Mouse (Mus musculus) olfactory bulb, adult 2 months (tissue): ENCODE data around the gene Smu1.

ENCODE experiments used
- CTCF ChIP-seq: fragments of 200-500 bp; IDR thresholded peaks from 2 replicates; pipeline ENCODE4 v1.5.1; 2012; ENCODE audit warnings: low read depth, mild to moderate bottlenecking, low read length, moderate library complexity; ENCODE audit not compliant: insufficient read depth
- POLR2A ChIP-seq: fragments of 200-500 bp; IDR thresholded peaks from 2 replicates; pipeline ENCODE4 v1.6.1; 2012; ENCODE audit warnings: mild to moderate bottlenecking, low read depth, low read length, moderate library complexity; ENCODE audit not compliant: insufficient read depth

- no peak for TF ChIP-seq CTCF
- TF ChIP-seq POLR2A = no peak
Observed at GRCm38 (mm10) chr4:40727247-40727646, 30.5 kb downstream of the Smu1 start.
